Mouse (Mus musculus) liver, postnatal 0 days (tissue): ENCODE measurements at regions not wholly inside any gene's neighbourhood (a gene's known extent, or its start where the extent isn't known, plus 50 kb on each side); places are given as distances from the start of the nearest gene placed in this dataset.

Experiments used
- ATAC-seq: fragments of 200-750 bp; cut with Nextera tagmentation; 2 replicates; pipeline ENCODE4 v1.8.0; 2017; ENCODE audit warnings: mild to moderate bottlenecking, moderate library complexity
- DNase-seq: peaks from one replicate; pipeline ENCODE4 v3.0.0-alpha.2; 2016
- H3K27ac ChIP-seq: fragments of 300-500 bp; sonication (generic); 2 replicates; pipeline ENCODE4 v1.5.1; 2014; ENCODE audit warnings: antibody characterized with exemption, moderate library complexity, mild to moderate bottlenecking, low read depth
- H3K27me3 ChIP-seq: fragments of 300-500 bp; sonication (generic); 2 replicates; pipeline ENCODE4 v1.6.1; 2014; ENCODE audit warnings: low read length, control low read depth, mixed read lengths; ENCODE audit not compliant: insufficient read depth
- H3K36me3 ChIP-seq: fragments of 300-500 bp; sonication (generic); replicated peaks from 2 replicates; pipeline ENCODE4 v1.6.1; 2014; ENCODE audit warnings: mild to moderate bottlenecking, control low read depth, low read length, moderate library complexity, mixed read lengths; ENCODE audit not compliant: insufficient read depth
- H3K4me1 ChIP-seq: fragments of 300-500 bp; sonication (generic); 2 replicates; pipeline ENCODE4 v1.6.1; 2014; ENCODE audit warnings: antibody characterized with exemption, mild to moderate bottlenecking, control low read depth; ENCODE audit not compliant: insufficient read depth
- H3K4me2 ChIP-seq: fragments of 300-500 bp; sonication (generic); 2 replicates; pipeline ENCODE4 v1.6.1; 2014; ENCODE audit warnings: low read depth, mild to moderate bottlenecking, low read length, moderate library complexity, mixed read lengths
- H3K4me3 ChIP-seq: fragments of 300-500 bp; sonication (generic); 2 replicates; pipeline ENCODE4 v1.5.1; 2014; ENCODE audit warnings: low read depth, low read length
- H3K9ac ChIP-seq: fragments of 300-500 bp; sonication (generic); replicated peaks from 2 replicates; pipeline ENCODE4 v1.6.1; 2014; ENCODE audit warnings: mild to moderate bottlenecking, moderate library complexity
- H3K9me3 ChIP-seq: fragments of 300-500 bp; sonication (generic); 2 replicates; pipeline ENCODE4 v1.6.1; 2016; ENCODE audit warnings: mild to moderate bottlenecking, control low read depth, low read length, mixed read lengths
- CTCF ChIP-seq: sonication (generic); IDR thresholded peaks from 2 replicates; pipeline ENCODE4 v1.5.1; 2016; ENCODE audit warnings: antibody characterized with exemption, low read depth
- EP300 ChIP-seq: IDR thresholded peaks from 2 replicates; pipeline ENCODE4 v1.6.1; 2016; ENCODE audit warnings: antibody characterized with exemption, low read depth, mild to moderate bottlenecking
- WGBS: fragments of 180-500 bp; shearing (Covaris S2); extraction: QIAGEN DNeasy Blood & Tissue Kit; methylation state at CpG from one replicate; pipeline ENCODE4 v1.1.7; 2014; ENCODE audit not compliant: insufficient replicate concordance; 5-methylcytosine and 5-hydroxymethylcytosine counted together

GRCm38 (mm10) chr12:25436220-25436911, 339.4 kb upstream of the Id2 start:
- WGBS = 82% methylated on average over 6 of the region's 6 CpGs
- no peaks in the 10 kb centered on the region for H3K9me3 ChIP-seq
- H3K27me3 ChIP-seq = no peaks in the 10 kb centered on the region
- no peak overlapping the region for H3K27ac ChIP-seq
- H3K4me1 ChIP-seq = peaks cover 2% of the 10 kb centered on the region; the same call in 1 of the 2 replicates
- DNase-seq (no peak), ATAC-seq (no peak)
- no peak overlapping the region for H3K4me3 ChIP-seq
- no peaks in the 10 kb centered on the region for H3K36me3 ChIP-seq
- no peak overlapping the region for H3K9ac ChIP-seq
- no peak overlapping the region for H3K4me2 ChIP-seq
- TF ChIP-seq EP300 (no peak), CTCF (no peak)

GRCm38 (mm10) chr12:25432796-25433195, 335.9 kb upstream of the Id2 start:
- H3K9ac ChIP-seq = no peak overlapping the region
- H3K36me3 ChIP-seq = no peaks in the 10 kb centered on the region
- H3K27ac ChIP-seq = no peak overlapping the region
- H3K9me3 ChIP-seq = no peaks in the 10 kb centered on the region
- WGBS = 83% methylated on average over 6 of the region's 6 CpGs
- TF ChIP-seq CTCF (no peak), EP300 (no peak)
- H3K4me1 ChIP-seq = no peaks in the 10 kb centered on the region
- no peak overlapping the region for H3K4me2 ChIP-seq
- ATAC-seq (no peak), DNase-seq (no peak)
- H3K4me3 ChIP-seq = no peak overlapping the region
- no peaks in the 10 kb centered on the region for H3K27me3 ChIP-seq

- no peak for ATAC-seq
- no peak for TF ChIP-seq EP300
- no peak for TF ChIP-seq CTCF
Observed at GRCm38 (mm10) chr12:25430911-25431310, 334.0 kb upstream of the Id2 start.

GRCm38 (mm10) chr12:25427911-25428642, 331.1 kb upstream of the Id2 start:
- Histone ChIP-seq H3K9ac (no peak overlapping the region), H3K27me3 (no peaks in the 10 kb centered on the region), H3K4me3 (no peak overlapping the region), H3K4me2 (no peak overlapping the region), H3K9me3 (no peaks in the 10 kb centered on the region), H3K4me1 (no peaks in the 10 kb centered on the region), H3K36me3 (no peaks in the 10 kb centered on the region), H3K27ac (no peak overlapping the region)
- DNase-seq = no peak
- 74% methylated on average over 11 of the region's 11 CpGs for WGBS
- ATAC-seq = no peak
- TF ChIP-seq CTCF (no peak), EP300 (no peak)

More at GRCm38 (mm10) chr12:25430911-25431310, 334.0 kb upstream of the Id2 start:
- Histone ChIP-seq H3K9me3 (no peaks in the 10 kb centered on the region), H3K4me1 (no peaks in the 10 kb centered on the region), H3K4me3 (no peak overlapping the region), H3K27me3 (no peaks in the 10 kb centered on the region), H3K9ac (no peak overlapping the region), H3K36me3 (no peaks in the 10 kb centered on the region), H3K4me2 (no peak overlapping the region), H3K27ac (no peak overlapping the region)
- 56% methylated on average over 4 of the region's 4 CpGs for WGBS
- no peak for DNase-seq

- Histone ChIP-seq H3K27me3 (no peaks in the 10 kb centered on the region), H3K36me3 (no peaks in the 10 kb centered on the region), H3K4me3 (no peak overlapping the region), H3K27ac (no peak overlapping the region), H3K9ac (no peak overlapping the region), H3K9me3 (peaks cover 1% of the 10 kb centered on the region; the same call in 1 of the 2 replicates), H3K4me2 (no peak overlapping the region), H3K4me1 (no peaks in the 10 kb centered on the region; the same call in 1 of the 2 replicates)
- DNase-seq = no peak
- 82% methylated on average over 4 of the region's 4 CpGs for WGBS
- no peak for ATAC-seq
- TF ChIP-seq EP300 (no peak), CTCF (no peak)
Observed at GRCm38 (mm10) chr12:25417336-25417735, 320.4 kb upstream of the Id2 start.

- Histone ChIP-seq H3K4me2 (no peak overlapping the region), H3K36me3 (no peaks in the 10 kb centered on the region), H3K27me3 (no peaks in the 10 kb centered on the region), H3K9me3 (peaks cover 4% of the 10 kb centered on the region; the same call in 1 of the 2 replicates), H3K4me3 (no peak overlapping the region), H3K4me1 (no peaks in the 10 kb centered on the region; the same call in 1 of the 2 replicates), H3K9ac (no peak overlapping the region), H3K27ac (no peak overlapping the region)
- DNase-seq = no peak
- WGBS = 64% methylated on average over 3 of the region's 3 CpGs
- TF ChIP-seq EP300 (no peak), CTCF (no peak)
- ATAC-seq = no peak
Observed at GRCm38 (mm10) chr12:25416571-25416970, 319.6 kb upstream of the Id2 start.
